Mouse (Mus musculus): ENCODE data around the gene Gnao1. TPM values are rescaled to one million over a fixed set of nuclear protein-coding genes. Genes with fewer than 3 reads are reported as not detected.

The Gnao1 gene
- polyA plus RNA-seq, 1 experiment from 2014 or later, result 7.2 TPM

- no peaks in the 10 kb centered on the region for H3K27me3 ChIP-seq (ENCODE audit: control insufficient read depth, insufficient read depth, low read length)
- DNase-seq (ENCODE audit: low spot score), result no peak
- no peak overlapping the region for H3K4me2 ChIP-seq (replicated peaks; ENCODE audit: low read depth)
- no peaks in the 10 kb centered on the region for H3K9me3 ChIP-seq (ENCODE audit: control insufficient read depth, low read length)
- 0 out of 2 replicates have a peak, but pooled peaks cover 2% of the 10 kb centered on the region for H3K4me1 ChIP-seq (replicated peaks; ENCODE audit: control insufficient read depth, insufficient read depth)
- ATAC-seq (ENCODE audit: low FRiP score, low TSS enrichment), result no peak
- H3K36me3 ChIP-seq (ENCODE audit: control insufficient read depth, insufficient read depth, low read length), result no peaks in the 10 kb centered on the region
- H3K9ac ChIP-seq (ENCODE audit: low read length), result no peak overlapping the region
- TF ChIP-seq CTCF (IDR thresholded peaks at IDR 0.05; ENCODE audit: low read depth) (no peak), EP300 (optimal IDR thresholded peaks at IDR 0.05) (no peak)
- no peak overlapping the region for H3K4me3 ChIP-seq (ENCODE audit: low read depth, low read length)
- WGBS, result 89% methylated on average over 1 of the region's 1 CpGs
- no peak overlapping the region for H3K27ac ChIP-seq (replicated peaks)
Measured at GRCm38 (mm10) chr8:93817366-93817765, 7.6 kb downstream of the Gnao1 start.

DNA sequence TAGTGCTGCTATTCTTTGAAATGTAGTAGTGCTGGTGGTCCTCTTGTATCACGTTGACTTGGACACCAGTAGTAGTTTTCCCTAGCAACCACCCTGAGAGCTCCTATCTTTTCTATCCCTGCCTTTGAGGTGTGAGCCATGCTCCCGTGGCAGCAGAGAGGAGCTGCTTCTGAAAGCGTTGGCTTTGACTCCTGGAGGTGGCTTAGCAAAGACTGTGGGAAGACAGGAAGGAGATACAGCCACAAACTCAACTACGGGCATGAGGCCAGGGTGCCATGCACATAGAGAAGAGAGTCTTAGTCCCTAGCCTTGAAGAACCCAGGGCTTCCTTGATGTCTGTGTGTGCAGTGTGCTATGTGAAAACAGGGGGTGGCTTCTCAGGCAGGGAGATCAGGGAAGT lies 10.2 kb downstream of the Gnao1 start:
- Histone ChIP-seq H3K4me3 (ENCODE audit: low read depth, low read length) (no peak overlapping the region), H3K27me3 (ENCODE audit: control insufficient read depth, insufficient read depth, low read length) (no peaks in the 10 kb centered on the region), H3K27ac (replicated peaks) (no peak overlapping the region), H3K9ac (ENCODE audit: low read length) (no peak overlapping the region), H3K9me3 (ENCODE audit: control insufficient read depth, low read length) (no peaks in the 10 kb centered on the region), H3K4me1 (replicated peaks; ENCODE audit: control insufficient read depth, insufficient read depth) (no peaks in the 10 kb centered on the region), H3K4me2 (replicated peaks; ENCODE audit: low read depth) (no peak overlapping the region), H3K36me3 (ENCODE audit: control insufficient read depth, insufficient read depth, low read length) (no peaks in the 10 kb centered on the region)
- DNase-seq (ENCODE audit: low spot score), result peak; percentile 7
- no peak for ATAC-seq (ENCODE audit: low FRiP score, low TSS enrichment)
- 85% methylated on average over 4 of the region's 4 CpGs for WGBS
- TF ChIP-seq CTCF (IDR thresholded peaks at IDR 0.05; ENCODE audit: low read depth), result no peak
- no peak for TF ChIP-seq EP300 (optimal IDR thresholded peaks at IDR 0.05)

DNA sequence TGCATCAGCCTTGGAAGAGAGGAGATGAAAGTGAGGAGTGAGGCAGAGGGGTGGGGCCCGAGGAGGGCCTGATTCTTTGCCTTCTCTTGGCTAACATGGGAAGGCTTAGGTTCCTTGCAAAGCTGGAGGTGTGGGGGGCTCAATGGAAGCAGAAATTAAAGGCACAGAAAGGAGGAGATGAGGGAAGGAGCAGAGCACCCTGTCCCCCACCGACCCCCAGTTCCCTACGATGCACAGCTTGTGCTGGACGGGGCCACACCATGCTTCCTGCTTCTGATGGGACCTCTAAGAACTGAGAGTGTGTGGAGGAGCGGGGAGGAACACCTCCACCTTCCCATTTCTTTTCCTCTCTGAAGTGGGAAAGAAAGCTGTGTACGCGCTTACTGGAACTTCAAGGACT lies 11.6 kb downstream of the Gnao1 start:
- ATAC-seq (ENCODE audit: low FRiP score, low TSS enrichment), result no peak

GRCm38 (mm10) chr8:93825317-93825716 lies 15.6 kb downstream of the Gnao1 start:
- WGBS, result 41% methylated on average over 4 of the region's 4 CpGs
- ATAC-seq (ENCODE audit: low FRiP score, low TSS enrichment) (0 out of 2 replicates have a peak, but pooled peaks have one; percentile 47), DNase-seq (ENCODE audit: low spot score) (peak; percentile 11)
- H3K27ac ChIP-seq (replicated peaks), result no peak overlapping the region
- no peak overlapping the region for H3K4me2 ChIP-seq (replicated peaks; ENCODE audit: low read depth)
- H3K9ac ChIP-seq (ENCODE audit: low read length), result no peak overlapping the region
- no peak overlapping the region for H3K4me3 ChIP-seq (ENCODE audit: low read depth, low read length)
- no peaks in the 10 kb centered on the region for H3K36me3 ChIP-seq (ENCODE audit: control insufficient read depth, insufficient read depth, low read length)
- no peak for TF ChIP-seq EP300 (optimal IDR thresholded peaks at IDR 0.05)
- no peak for TF ChIP-seq CTCF (IDR thresholded peaks at IDR 0.05; ENCODE audit: low read depth)
- H3K9me3 ChIP-seq (ENCODE audit: control insufficient read depth, low read length), result no peaks in the 10 kb centered on the region
- 0 out of 2 replicates have a peak, but pooled peaks cover 3% of the 10 kb centered on the region for H3K4me1 ChIP-seq (replicated peaks; ENCODE audit: control insufficient read depth, insufficient read depth)
- H3K27me3 ChIP-seq (ENCODE audit: control insufficient read depth, insufficient read depth, low read length), result no peaks in the 10 kb centered on the region

More for the DNA sequence above, 11.6 kb downstream of the Gnao1 start:
- peak; percentile 5 for DNase-seq (ENCODE audit: low spot score)
- Histone ChIP-seq H3K9me3 (ENCODE audit: control insufficient read depth, low read length) (no peaks in the 10 kb centered on the region), H3K4me2 (replicated peaks; ENCODE audit: low read depth) (no peak overlapping the region), H3K27me3 (ENCODE audit: control insufficient read depth, insufficient read depth, low read length) (no peaks in the 10 kb centered on the region), H3K27ac (replicated peaks) (no peak overlapping the region), H3K9ac (ENCODE audit: low read length) (no peak overlapping the region), H3K36me3 (ENCODE audit: control insufficient read depth, insufficient read depth, low read length) (no peaks in the 10 kb centered on the region), H3K4me3 (ENCODE audit: low read depth, low read length) (no peak overlapping the region), H3K4me1 (replicated peaks; ENCODE audit: control insufficient read depth, insufficient read depth) (no peaks in the 10 kb centered on the region)
- TF ChIP-seq EP300 (optimal IDR thresholded peaks at IDR 0.05) (no peak), CTCF (IDR thresholded peaks at IDR 0.05; ENCODE audit: low read depth) (no peak)
- WGBS, result 91% methylated on average over 7 of the region's 7 CpGs

DNA sequence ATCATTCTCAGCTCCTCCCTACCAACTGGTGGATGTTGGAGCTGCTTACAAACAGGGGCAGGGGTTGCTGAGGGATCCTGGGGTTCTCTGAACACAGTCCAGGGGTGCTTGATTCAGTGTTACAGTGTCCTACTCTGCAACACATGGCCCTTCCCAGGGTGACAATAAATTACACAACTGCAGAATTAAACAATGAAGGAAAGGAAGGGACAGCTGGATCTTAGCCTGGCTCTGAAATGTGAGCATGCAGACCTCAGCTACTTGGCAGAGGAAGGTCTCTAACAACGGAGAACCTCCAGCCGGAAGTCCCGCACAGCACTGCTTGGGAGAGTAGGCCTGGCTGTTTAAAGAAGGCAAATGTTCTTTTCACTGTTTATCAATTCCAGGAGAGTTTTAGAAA lies 20.9 kb downstream of the Gnao1 start:
- Histone ChIP-seq H3K4me2 (replicated peaks; ENCODE audit: low read depth) (no peak overlapping the region), H3K9ac (ENCODE audit: low read length) (no peak overlapping the region), H3K4me3 (ENCODE audit: low read depth, low read length) (no peak overlapping the region), H3K27ac (replicated peaks) (peak overlapping the region; percentile 69), H3K9me3 (ENCODE audit: control insufficient read depth, low read length) (no peaks in the 10 kb centered on the region), H3K36me3 (ENCODE audit: control insufficient read depth, insufficient read depth, low read length) (no peaks in the 10 kb centered on the region), H3K27me3 (ENCODE audit: control insufficient read depth, insufficient read depth, low read length) (no peaks in the 10 kb centered on the region), H3K4me1 (replicated peaks; ENCODE audit: control insufficient read depth, insufficient read depth) (0 out of 2 replicates have a peak, but pooled peaks cover 3% of the 10 kb centered on the region)
- TF ChIP-seq EP300 (optimal IDR thresholded peaks at IDR 0.05) (no peak), CTCF (IDR thresholded peaks at IDR 0.05; ENCODE audit: low read depth) (no peak)
- 35% methylated on average over 3 of the region's 3 CpGs for WGBS
- DNase-seq (ENCODE audit: low spot score), result no peak
- peak; percentile 53; the same call in 1 of the 2 replicates for ATAC-seq (ENCODE audit: low FRiP score, low TSS enrichment)

DNA sequence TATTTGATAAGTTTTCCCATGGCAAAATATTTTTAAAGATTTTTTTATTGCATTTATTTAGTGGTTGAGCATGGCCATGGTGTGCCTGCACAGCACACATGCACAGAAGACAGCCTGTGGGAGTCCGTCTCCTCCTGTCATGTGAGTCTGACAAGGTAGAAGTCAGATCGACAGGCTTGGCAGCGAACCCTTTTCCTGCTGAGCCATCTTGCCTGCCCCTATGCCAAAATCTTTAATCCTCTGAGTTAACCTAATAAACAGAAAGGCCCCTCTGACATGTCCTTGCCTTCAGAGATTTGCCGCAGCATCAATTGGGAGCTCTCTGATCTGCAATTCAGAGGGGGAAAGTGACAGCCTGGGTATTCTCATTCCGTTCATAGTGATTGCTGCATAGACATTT lies 26.0 kb downstream of the Gnao1 start:
- H3K27ac ChIP-seq (replicated peaks), result no peak overlapping the region
- 64% methylated on average over 5 of the region's 5 CpGs for WGBS
- no peak for DNase-seq (ENCODE audit: low spot score)
- no peak overlapping the region for H3K9ac ChIP-seq (ENCODE audit: low read length)
- H3K36me3 ChIP-seq (ENCODE audit: control insufficient read depth, insufficient read depth, low read length), result no peaks in the 10 kb centered on the region
- no peak for ATAC-seq (ENCODE audit: low FRiP score, low TSS enrichment)
- no peaks in the 10 kb centered on the region for H3K4me1 ChIP-seq (replicated peaks; ENCODE audit: control insufficient read depth, insufficient read depth)
- H3K27me3 ChIP-seq (ENCODE audit: control insufficient read depth, insufficient read depth, low read length), result no peaks in the 10 kb centered on the region
- no peak overlapping the region for H3K4me2 ChIP-seq (replicated peaks; ENCODE audit: low read depth)
- H3K9me3 ChIP-seq (ENCODE audit: control insufficient read depth, low read length), result no peaks in the 10 kb centered on the region
- TF ChIP-seq EP300 (optimal IDR thresholded peaks at IDR 0.05) (no peak), CTCF (IDR thresholded peaks at IDR 0.05; ENCODE audit: low read depth) (no peak)
- H3K4me3 ChIP-seq (ENCODE audit: low read depth, low read length), result no peak overlapping the region

Data from stomach, postnatal 0 days (tissue).